Mouse (Mus musculus): ENCODE measurements around the gene Vsx1.

Vsx1 gene

GRCm38 (mm10) chr2:150643726-150644415 lies 45.3 kb downstream of the Vsx1 start:
- peak; percentile 20 for DNase-seq

- DNase-seq = no peak
Measured at GRCm38 (mm10) chr2:150643166-150643565, 46.0 kb downstream of the Vsx1 start.

GRCm38 (mm10) chr2:150638370-150638733 lies 50.8 kb downstream of the Vsx1 start:
- peak; percentile 39 for DNase-seq

DNA sequence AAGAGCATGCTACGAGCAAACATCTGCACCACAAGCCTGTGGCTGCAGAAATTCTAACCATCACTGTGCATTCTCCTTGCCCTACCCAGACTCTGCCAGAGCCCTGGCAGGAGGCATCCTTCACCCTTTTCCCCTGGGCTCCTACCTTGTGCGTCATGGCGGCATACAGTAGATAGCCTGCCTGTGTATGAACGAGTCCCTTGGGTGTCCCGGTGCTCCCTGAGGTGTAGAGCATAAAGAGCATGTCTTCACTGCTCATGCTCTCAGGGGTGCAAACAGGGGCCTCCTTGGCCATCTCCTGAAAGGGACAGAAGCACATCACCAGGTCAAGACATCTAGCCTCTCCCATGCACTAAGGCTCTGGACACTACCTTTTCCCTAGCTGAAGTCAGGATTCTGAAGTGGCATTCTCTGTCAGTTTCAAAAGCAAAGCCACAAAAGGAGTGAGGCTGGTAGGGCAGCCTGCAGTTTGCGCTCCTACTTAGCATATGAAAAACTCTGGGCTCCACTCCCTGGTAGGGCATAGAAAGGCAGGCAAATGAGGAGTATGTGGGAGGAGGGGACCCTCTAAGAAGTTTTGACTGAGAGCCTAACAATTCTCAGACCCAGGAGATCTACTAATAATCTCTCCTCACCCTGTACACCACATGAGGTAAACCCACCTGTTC lies 51.3 kb downstream of the Vsx1 start:
- no peak for DNase-seq

GRCm38 (mm10) chr2:150635877-150636446 lies 53.2 kb downstream of the Vsx1 start:
- DNase-seq = no peak

All from liver (tissue).